Mouse (Mus musculus): ENCODE results near the gene Olfr653. TPM values are rescaled to one million over a fixed set of nuclear protein-coding genes. Genes with fewer than 3 reads are reported as not detected.

Gene Olfr653
- polyA plus RNA-seq (2012; rRNA removed): not detected in 2 replicates

DNA sequence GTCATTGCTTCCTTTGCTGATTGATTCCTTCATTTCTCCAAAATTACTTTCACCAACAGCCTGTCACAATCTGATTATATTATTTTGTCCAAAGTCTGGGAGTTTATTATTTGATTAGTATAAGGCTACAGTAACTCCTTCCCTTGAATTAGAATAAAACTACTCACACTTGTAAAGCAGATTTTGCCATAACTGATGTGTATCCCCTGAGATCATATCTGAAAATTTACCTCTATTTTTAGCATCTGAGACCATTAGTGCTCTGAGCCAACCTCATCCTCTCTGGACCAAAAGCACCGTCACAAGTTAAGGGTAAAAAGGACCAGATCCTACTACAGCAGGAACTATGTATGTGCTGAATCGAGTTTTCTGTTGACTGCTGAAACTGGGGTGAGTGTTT is at the start of gene Olfr653:
TSS of gene Olfr653 (plus strand) at position 301 of the 400 bp plus-strand sequence.

GRCm38 (mm10) chr7:104549833-104550232 is 27.3 kb upstream of the Olfr653 start, which contains the start of gene Olfr651:
TSS of gene Olfr651 (plus strand) at chr7:104550133.

DNA sequence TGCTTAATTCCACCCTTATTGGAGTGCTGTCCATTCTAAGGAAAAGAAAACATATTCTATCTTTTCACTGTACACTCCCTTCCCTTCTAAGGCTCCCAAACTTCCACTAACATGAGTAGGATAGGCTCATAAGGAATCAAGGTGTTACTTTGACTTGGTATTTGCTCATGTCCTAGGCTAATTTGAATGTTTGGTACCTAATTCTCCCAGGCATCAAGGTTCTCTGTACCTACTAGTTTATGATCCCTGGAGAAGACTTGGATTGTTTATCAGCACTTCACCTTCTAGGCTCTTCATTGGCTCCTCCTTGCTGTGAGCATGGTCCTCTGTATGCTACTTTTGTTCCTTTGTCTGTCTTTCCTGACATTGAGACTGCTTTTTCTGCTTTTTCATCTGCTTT is 16.5 kb upstream of the Olfr653 start, which contains the start of gene Olfr652:
TSS of gene Olfr652 (plus strand) at position 301 of the 400 bp plus-strand sequence.

GRCm38 (mm10) chr7:104586725-104587124 is 9.6 kb downstream of the Olfr653 start, which contains the start of gene Olfr654:
TSS of gene Olfr654 (plus strand) at chr7:104587025.

GRCm38 (mm10) chr7:104601679-104602078 is 24.6 kb downstream of the Olfr653 start, which contains the start of gene Olfr655:
TSS of gene Olfr655 (minus strand) at chr7:104601779.

DNA sequence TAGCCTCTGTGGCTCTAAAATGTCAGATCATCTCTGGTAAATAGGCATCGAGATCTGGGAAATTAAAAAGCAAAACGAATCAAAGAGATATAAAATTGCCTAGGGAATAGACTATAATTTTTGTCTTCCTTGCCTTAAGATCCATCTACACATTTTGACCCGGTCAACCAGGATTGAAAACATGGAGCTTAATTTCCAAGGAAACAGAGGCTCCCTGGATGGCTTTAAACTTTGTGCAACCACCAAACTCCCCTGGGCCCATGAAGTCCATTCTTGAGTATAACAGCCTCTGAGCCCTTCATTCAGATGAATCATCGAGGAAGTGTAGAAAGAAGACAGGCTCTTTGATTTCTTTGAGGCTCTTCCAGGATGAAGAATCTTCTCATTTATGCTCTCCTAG is 36.5 kb downstream of the Olfr653 start, which contains the start of gene Olfr656:
TSS of gene Olfr656 (plus strand) at position 301 of the 400 bp plus-strand sequence.

DNA sequence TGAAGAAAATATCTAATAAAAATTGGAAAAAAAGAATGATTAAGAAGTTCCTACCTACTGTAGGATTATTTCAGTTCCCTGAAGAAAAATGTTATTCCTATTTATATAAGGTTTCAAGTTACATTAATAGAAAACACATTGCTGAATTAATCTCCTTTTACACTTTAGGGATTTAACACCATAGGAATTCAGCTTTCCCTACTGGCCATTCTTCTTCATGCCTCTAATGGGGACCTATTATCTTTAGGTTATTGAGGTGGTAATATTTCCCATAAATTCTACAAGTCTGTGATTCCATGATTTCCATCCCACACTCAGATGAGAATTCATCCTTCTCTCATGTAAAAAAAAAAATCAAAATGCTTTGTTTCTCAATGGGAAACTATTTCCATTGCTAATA is 47.4 kb downstream of the Olfr653 start, which contains the start of gene Olfr657:
TSS of gene Olfr657 (plus strand) at position 301 of the 400 bp plus-strand sequence.

Other genes with a start within 250 kb of the Olfr653 start
- 0.06 TPM in 1 of 2 replicates, not detected in the other for gene Trim34b, start 247.8 kb upstream of the Olfr653 start, polyA plus RNA-seq (2012; rRNA removed)
- gene Trim12c, start 224.0 kb upstream of the Olfr653 start, polyA plus RNA-seq (2012; rRNA removed): 2.3 and 3.8 TPM in 2 replicates
- gene Trim30b, start 207.4 kb upstream of the Olfr653 start, polyA plus RNA-seq (2012; rRNA removed): 0.01 and 0.04 TPM in 2 replicates
- 0.04 and 0.09 TPM in 2 replicates for gene Trim30c, start 176.5 kb upstream of the Olfr653 start, polyA plus RNA-seq (2012; rRNA removed)
- gene Trim30a, start 112.1 kb upstream of the Olfr653 start, polyA plus RNA-seq (2012; rRNA removed): 0.52 and 0.99 TPM in 2 replicates
- gene Trim30d, start 69.5 kb upstream of the Olfr653 start, polyA plus RNA-seq (2012; rRNA removed): 0.11 and 0.26 TPM in 2 replicates
- gene Olfr651, start 27.2 kb upstream of the Olfr653 start, polyA plus RNA-seq (2012; rRNA removed): not detected in 2 replicates
- gene Olfr652, start 16.4 kb upstream of the Olfr653 start, polyA plus RNA-seq (2012; rRNA removed): not detected in 2 replicates
- gene Olfr654, start 9.7 kb downstream of the Olfr653 start, polyA plus RNA-seq (2012; rRNA removed): not detected in 2 replicates
- gene Olfr655, start 24.5 kb downstream of the Olfr653 start, polyA plus RNA-seq (2012; rRNA removed): not detected in 2 replicates
- not detected in 2 replicates for gene Olfr656, start 36.6 kb downstream of the Olfr653 start, polyA plus RNA-seq (2012; rRNA removed)
- gene Olfr657, start 47.5 kb downstream of the Olfr653 start, polyA plus RNA-seq (2012; rRNA removed): not detected in 2 replicates
- gene Olfr658, start 70.0 kb downstream of the Olfr653 start, polyA plus RNA-seq (2012; rRNA removed): 0.05 and 0.09 TPM in 2 replicates
- not detected in 2 replicates for gene Olfr659, start 89.4 kb downstream of the Olfr653 start, polyA plus RNA-seq (2012; rRNA removed)
- not detected in 2 replicates for gene Olfr661, start 109.2 kb downstream of the Olfr653 start, polyA plus RNA-seq (2012; rRNA removed)
- gene Usp17le, start 200.2 kb downstream of the Olfr653 start, polyA plus RNA-seq (2012; rRNA removed): not detected in 2 replicates